Mouse (Mus musculus) intestine, embryonic 14.5 days (tissue): ENCODE measurements around the gene Pard6b. TPM values are rescaled to one million over a fixed set of nuclear protein-coding genes. Genes with fewer than 3 reads are reported as not detected.

Experiments used
- ATAC-seq: fragments of 200-750 bp; cut with Nextera tagmentation; replicated peaks from 2 replicates; pipeline ENCODE4 v1.8.0; 2017; ENCODE audit warnings: low read depth, moderate number of reproducible peaks, moderate TSS enrichment, moderate library complexity; ENCODE audit not compliant: low FRiP score, low TSS enrichment
- DNase-seq: peaks from one replicate; pipeline ENCODE4 v3.0.0-alpha.2; 2018; ENCODE audit warnings: low spot score
- H3K27ac ChIP-seq: fragments of 300-500 bp; sonication (generic); 2 replicates; pipeline ENCODE4 v1.5.1; 2014; ENCODE audit warnings: low read depth, mild to moderate bottlenecking, control low read depth
- H3K27me3 ChIP-seq: fragments of 300-500 bp; sonication (generic); replicated peaks from 2 replicates; pipeline ENCODE4 v1.6.1; 2014; ENCODE audit warnings: low read length, control low read depth; ENCODE audit not compliant: control insufficient read depth, insufficient read depth
- H3K36me3 ChIP-seq: fragments of 300-500 bp; sonication (generic); 2 replicates; pipeline ENCODE4 v1.6.1; 2014; ENCODE audit warnings: low read length, control low read depth; ENCODE audit not compliant: control insufficient read depth, insufficient read depth
- H3K4me1 ChIP-seq: fragments of 300-500 bp; sonication (generic); replicated peaks from 2 replicates; pipeline ENCODE4 v1.6.1; 2014; ENCODE audit warnings: low read length, control low read depth, mixed read lengths; ENCODE audit not compliant: control insufficient read depth, insufficient read depth
- H3K4me2 ChIP-seq: fragments of 300-500 bp; sonication (generic); 2 replicates; pipeline ENCODE4 v1.6.1; 2014; ENCODE audit warnings: low read length
- H3K4me3 ChIP-seq: fragments of 300-500 bp; sonication (generic); 2 replicates; pipeline ENCODE4 v1.5.1; 2014; ENCODE audit warnings: low read depth, low read length, control low read depth, mixed read lengths
- H3K9ac ChIP-seq: fragments of 300-500 bp; sonication (generic); 2 replicates; pipeline ENCODE4 v1.6.1; 2014; ENCODE audit warnings: mild to moderate bottlenecking, low read length
- H3K9me3 ChIP-seq: fragments of 300-500 bp; sonication (generic); 2 replicates; pipeline ENCODE4 v1.6.1; 2016; ENCODE audit warnings: low read length, control low read depth; ENCODE audit not compliant: control insufficient read depth
- WGBS: fragments of 180-500 bp; shearing (Covaris S2); extraction: QIAGEN DNeasy Blood & Tissue Kit; methylation state at CpG from one replicate; pipeline ENCODE4 v1.1.7; 2014; 5-methylcytosine and 5-hydroxymethylcytosine counted together
- polyA plus RNA-seq: library from polyadenylated mRNA; unstranded; fragments of >200 nt; fragmentation: Nextera tagmentation; extraction: Ambion mirVana; gene quantifications from 2 replicates; pipeline ENCODE4 v1.2.1, GENCODE M21; 2014

The Pard6b gene
- polyA plus RNA-seq, 1 experiment from 2014 or later: 21.6 TPM

- H3K4me1 ChIP-seq: peaks cover 14% of the 10 kb centered on the region
- no peak overlapping the region for H3K27ac ChIP-seq
- H3K9me3 ChIP-seq: no peaks in the 10 kb centered on the region
- no peak overlapping the region for H3K4me3 ChIP-seq
- H3K36me3 ChIP-seq: peaks cover 13% of the 10 kb centered on the region
- ATAC-seq (no peak), DNase-seq (peak; percentile 85)
- H3K9ac ChIP-seq: no peak overlapping the region
- H3K4me2 ChIP-seq: no peak overlapping the region
- no peaks in the 10 kb centered on the region for H3K27me3 ChIP-seq
- 32% methylated on average over 6 of the region's 6 CpGs for WGBS
Observed at GRCm38 (mm10) chr2:168098040-168098439, 17.2 kb downstream of the Pard6b start.

GRCm38 (mm10) chr2:168100008-168100407 is 19.2 kb downstream of the Pard6b start:
- WGBS: 79% methylated on average over 13 of the region's 13 CpGs
- Histone ChIP-seq H3K9ac (no peak overlapping the region), H3K27me3 (no peaks in the 10 kb centered on the region), H3K4me2 (no peak overlapping the region), H3K4me1 (peaks cover 9% of the 10 kb centered on the region), H3K4me3 (no peak overlapping the region), H3K27ac (no peak overlapping the region), H3K9me3 (no peaks in the 10 kb centered on the region), H3K36me3 (peaks cover 13% of the 10 kb centered on the region)
- DNase-seq (no peak), ATAC-seq (no peak)

GRCm38 (mm10) chr2:168101805-168102204 is 21.0 kb downstream of the Pard6b start:
- peaks cover 13% of the 10 kb centered on the region for H3K36me3 ChIP-seq
- DNase-seq (no peak), ATAC-seq (no peak)
- no peaks in the 10 kb centered on the region for H3K27me3 ChIP-seq
- H3K4me2 ChIP-seq: no peak overlapping the region
- no peaks in the 10 kb centered on the region for H3K9me3 ChIP-seq
- H3K27ac ChIP-seq: no peak overlapping the region
- H3K9ac ChIP-seq: no peak overlapping the region
- H3K4me1 ChIP-seq: peaks cover 2% of the 10 kb centered on the region; the same call in 1 of the 2 replicates
- H3K4me3 ChIP-seq: no peak overlapping the region
- WGBS: 82% methylated on average over 5 of the region's 5 CpGs

GRCm38 (mm10) chr2:168103341-168103740 is 22.5 kb downstream of the Pard6b start:
- no peaks in the 10 kb centered on the region for H3K9me3 ChIP-seq
- peaks cover 13% of the 10 kb centered on the region for H3K36me3 ChIP-seq
- no peak overlapping the region for H3K9ac ChIP-seq
- WGBS: 87% methylated on average over 10 of the region's 10 CpGs
- no peak overlapping the region for H3K27ac ChIP-seq
- DNase-seq (no peak), ATAC-seq (no peak)
- H3K4me2 ChIP-seq: no peak overlapping the region
- no peak overlapping the region for H3K4me3 ChIP-seq
- no peaks in the 10 kb centered on the region for H3K27me3 ChIP-seq
- H3K4me1 ChIP-seq: peaks cover 5% of the 10 kb centered on the region; the same call in 1 of the 2 replicates

- DNase-seq: peak; percentile 79
- Histone ChIP-seq H3K9ac (no peak overlapping the region), H3K4me1 (peaks cover 5% of the 10 kb centered on the region; the same call in 1 of the 2 replicates), H3K36me3 (peaks cover 5% of the 10 kb centered on the region; the same call in 1 of the 2 replicates), H3K4me3 (no peak overlapping the region), H3K27ac (no peak overlapping the region), H3K4me2 (no peak overlapping the region), H3K27me3 (no peaks in the 10 kb centered on the region), H3K9me3 (no peaks in the 10 kb centered on the region)
- ATAC-seq: peak; percentile 86
- WGBS: 62% methylated on average over 22 of the region's 22 CpGs
Observed at GRCm38 (mm10) chr2:168104375-168105144, 23.8 kb downstream of the Pard6b start.

GRCm38 (mm10) chr2:168105271-168105670 is 24.5 kb downstream of the Pard6b start:
- WGBS: 72% methylated on average over 8 of the region's 8 CpGs

GRCm38 (mm10) chr2:168106701-168107178 is 25.9 kb downstream of the Pard6b start:
- Histone ChIP-seq H3K4me2 (peak overlapping the region; percentile 18), H3K9ac (no peak overlapping the region), H3K27ac (peak overlapping the region; percentile 60; the same call in 1 of the 2 replicates), H3K9me3 (no peaks in the 10 kb centered on the region), H3K27me3 (no peaks in the 10 kb centered on the region), H3K4me1 (peaks cover 5% of the 10 kb centered on the region; the same call in 1 of the 2 replicates), H3K4me3 (no peak overlapping the region), H3K36me3 (no peaks in the 10 kb centered on the region)
- 53% methylated on average over 20 of the region's 20 CpGs for WGBS
- ATAC-seq: no peak
- peak; percentile 80 for DNase-seq

More at GRCm38 (mm10) chr2:168105271-168105670, 24.5 kb downstream of the Pard6b start:
- no peak overlapping the region for H3K4me3 ChIP-seq
- H3K9ac ChIP-seq: no peak overlapping the region
- ATAC-seq: peak; percentile 2; the same call in 1 of the 2 replicates
- peak overlapping the region; percentile 62; the same call in 1 of the 2 replicates for H3K27ac ChIP-seq
- H3K9me3 ChIP-seq: no peaks in the 10 kb centered on the region
- H3K4me2 ChIP-seq: no peak overlapping the region
- H3K27me3 ChIP-seq: no peaks in the 10 kb centered on the region
- no peak for DNase-seq
- peaks cover 5% of the 10 kb centered on the region; the same call in 1 of the 2 replicates for H3K4me1 ChIP-seq
- no peaks in the 10 kb centered on the region for H3K36me3 ChIP-seq

- H3K4me2 ChIP-seq: peak overlapping the region; percentile 18; the same call in 1 of the 2 replicates
- H3K27ac ChIP-seq: no peak overlapping the region
- H3K4me1 ChIP-seq: peaks cover 5% of the 10 kb centered on the region; the same call in 1 of the 2 replicates
- H3K27me3 ChIP-seq: no peaks in the 10 kb centered on the region
- H3K36me3 ChIP-seq: no peaks in the 10 kb centered on the region
- no peak overlapping the region for H3K9ac ChIP-seq
- H3K9me3 ChIP-seq: no peaks in the 10 kb centered on the region
- no peak overlapping the region for H3K4me3 ChIP-seq
- no peak for DNase-seq
- WGBS: 84% methylated on average over 15 of the region's 15 CpGs
- no peak for ATAC-seq
Observed at GRCm38 (mm10) chr2:168107356-168107755, 26.6 kb downstream of the Pard6b start.
